Mouse (Mus musculus) stomach, embryonic 14.5 days (tissue): ENCODE results near the gene Acoxl. TPM values are rescaled to one million over a fixed set of nuclear protein-coding genes. Genes with fewer than 3 reads are reported as not detected.

Experiments used
- ATAC-seq: fragments of 200-750 bp; cut with Nextera tagmentation; 2 replicates; pipeline ENCODE4 v1.8.0; 2017; ENCODE audit warnings: low read depth, moderate TSS enrichment; ENCODE audit not compliant: insufficient number of reproducible peaks, insufficient read depth, low FRiP score
- H3K27ac ChIP-seq: fragments of 300-500 bp; sonication (generic); 2 replicates; pipeline ENCODE4 v1.5.1; 2014; ENCODE audit warnings: mild to moderate bottlenecking, low read length, moderate library complexity, mixed read lengths
- H3K27me3 ChIP-seq: fragments of 300-500 bp; sonication (generic); 2 replicates; pipeline ENCODE4 v1.6.1; 2014; ENCODE audit warnings: low read length, control low read depth, mixed read lengths; ENCODE audit not compliant: control insufficient read depth, insufficient read depth
- H3K36me3 ChIP-seq: fragments of 300-500 bp; sonication (generic); 2 replicates; pipeline ENCODE4 v1.6.1; 2014; ENCODE audit warnings: mild to moderate bottlenecking, control low read depth, low read length, moderate library complexity, mixed read lengths; ENCODE audit not compliant: control insufficient read depth, insufficient read depth
- H3K4me1 ChIP-seq: fragments of 300-500 bp; sonication (generic); 2 replicates; pipeline ENCODE4 v1.6.1; 2014; ENCODE audit warnings: low read length, control low read depth, mixed read lengths; ENCODE audit not compliant: control insufficient read depth, insufficient read depth
- H3K4me2 ChIP-seq: fragments of 300-500 bp; sonication (generic); replicated peaks from 2 replicates; pipeline ENCODE4 v1.6.1; 2014; ENCODE audit warnings: low read depth, low read length, control low read depth
- H3K4me3 ChIP-seq: fragments of 300-500 bp; sonication (generic); 2 replicates; pipeline ENCODE4 v1.5.1; 2014; ENCODE audit warnings: low read depth, low read length, control low read depth
- H3K9ac ChIP-seq: fragments of 300-500 bp; sonication (generic); replicated peaks from 2 replicates; pipeline ENCODE4 v1.6.1; 2014; ENCODE audit warnings: low read depth, mild to moderate bottlenecking, control low read depth, low read length, moderate library complexity, mixed read lengths
- H3K9me3 ChIP-seq: fragments of 300-500 bp; sonication (generic); 2 replicates; pipeline ENCODE4 v1.6.1; 2016; ENCODE audit warnings: low read depth, low read length, control low read depth; ENCODE audit not compliant: control insufficient read depth
- WGBS: fragments of 180-500 bp; shearing (Covaris S2); extraction: QIAGEN DNeasy Blood & Tissue Kit; methylation state at CpG from one replicate; pipeline ENCODE4 v1.1.7; 2014; 5-methylcytosine and 5-hydroxymethylcytosine counted together
- polyA plus RNA-seq: library from polyadenylated mRNA; unstranded; fragments of >200 nt; fragmentation: Nextera tagmentation; extraction: Ambion mirVana; gene quantifications from 2 replicates; pipeline ENCODE4 v1.2.1, GENCODE M21; 2014

Acoxl gene
- 0.16 and 0.21 TPM in 2 replicates for polyA plus RNA-seq

DNA sequence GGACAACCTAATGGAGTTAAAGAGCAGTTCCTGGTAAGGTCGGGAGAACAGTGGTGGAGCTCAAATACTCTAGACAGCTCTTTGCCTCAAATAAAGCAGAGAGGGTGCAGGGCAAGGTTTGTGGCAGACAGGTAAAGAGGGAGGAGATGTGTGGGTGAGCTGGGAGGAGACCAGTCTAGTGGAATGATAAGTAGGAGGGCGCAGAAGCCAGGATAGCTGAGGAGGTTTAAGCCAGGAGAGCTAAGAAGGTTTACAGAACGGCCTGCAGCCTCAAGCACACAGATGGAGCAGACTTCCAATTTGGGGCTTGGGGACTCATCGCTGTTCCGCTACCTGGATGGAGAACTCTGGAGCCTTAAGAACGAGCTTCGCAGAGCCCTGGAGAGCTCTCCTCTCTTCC, at the start of gene Acoxl:
TSS of gene Acoxl (plus strand) at position 301 of the 400 bp plus-strand sequence.
- no peak within 1 kb of the TSS for H3K4me3 ChIP-seq
- H3K36me3 ChIP-seq = no peaks in the 10 kb centered on the region
- no peaks in the 10 kb centered on the region for H3K4me1 ChIP-seq
- 63% methylated on average over 7 of the region's 7 CpGs for WGBS
- no peak within 1 kb of the TSS for H3K4me2 ChIP-seq
- no peak within 1 kb of the TSS for H3K27ac ChIP-seq
- H3K27me3 ChIP-seq = 0 out of 2 replicates have a peak, but pooled peaks cover 3% of the 10 kb centered on the region
- no peak within 1 kb of the TSS for H3K9ac ChIP-seq
- ATAC-seq = no peak
- no peaks in the 10 kb centered on the region for H3K9me3 ChIP-seq

DNA sequence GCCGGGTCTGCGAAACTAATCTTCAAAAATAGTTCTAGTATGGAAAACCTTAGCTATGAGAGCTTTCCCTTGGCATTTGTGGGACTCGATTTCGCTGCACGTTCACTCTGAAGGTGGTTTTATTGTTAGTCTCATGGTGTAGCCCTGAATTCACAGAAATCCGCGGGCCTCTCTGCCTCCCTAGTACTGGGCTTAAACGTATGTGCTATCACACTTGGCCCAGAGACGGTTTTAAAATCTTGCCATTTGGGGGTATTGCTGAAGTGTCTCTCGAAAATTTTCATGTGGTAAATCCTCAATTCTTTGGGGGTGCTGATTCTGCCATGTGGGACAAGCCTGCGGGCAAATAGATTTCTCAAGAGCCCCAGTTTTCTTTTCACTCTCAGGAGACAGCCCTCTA, 49.5 kb upstream of the Acoxl start:
- Histone ChIP-seq H3K4me3 (peak overlapping the region; percentile 44), H3K36me3 (no peaks in the 10 kb centered on the region), H3K27me3 (no peaks in the 10 kb centered on the region), H3K9me3 (no peaks in the 10 kb centered on the region), H3K4me2 (peak overlapping the region; percentile 61), H3K9ac (peak overlapping the region; percentile 60), H3K27ac (peak overlapping the region; percentile 34; the same call in 1 of the 2 replicates), H3K4me1 (peaks cover 14% of the 10 kb centered on the region; the same call in 1 of the 2 replicates)
- no peak for ATAC-seq
- 6% methylated on average over 11 of the region's 11 CpGs for WGBS

DNA sequence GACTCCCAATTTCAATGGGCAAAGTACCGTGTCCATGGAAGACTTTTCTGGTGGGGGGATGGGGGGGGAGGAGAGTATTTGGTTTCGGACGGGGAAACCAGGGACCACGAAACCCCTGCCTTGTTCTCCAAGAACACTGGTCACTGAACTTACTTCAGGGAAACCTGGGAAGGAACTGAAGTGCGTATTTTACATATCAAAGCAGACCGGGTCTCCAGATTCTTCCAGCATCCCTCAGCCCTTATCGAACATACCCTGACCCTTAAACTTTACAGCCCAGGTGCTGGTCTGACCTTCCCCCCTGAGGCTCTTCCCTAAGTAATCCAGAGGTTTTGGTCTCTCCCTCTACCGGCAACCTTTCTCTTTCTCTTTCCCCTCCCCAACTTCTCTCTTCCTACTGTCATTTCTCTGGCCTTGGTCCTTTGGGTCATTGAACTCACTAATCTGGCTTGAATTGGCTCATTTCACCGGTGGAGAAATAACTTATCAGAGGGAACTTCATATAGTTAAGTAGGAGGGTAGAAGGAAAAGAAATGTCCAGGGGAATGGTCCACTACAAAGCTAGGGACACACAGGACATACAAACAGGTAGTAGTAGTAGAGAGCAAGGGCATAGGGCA, 48.9 kb upstream of the Acoxl start:
- 24% methylated on average over 9 of the region's 9 CpGs for WGBS
- H3K4me2 ChIP-seq = peak overlapping the region; percentile 61
- H3K9me3 ChIP-seq = no peaks in the 10 kb centered on the region
- H3K4me3 ChIP-seq = peak overlapping the region; percentile 44
- H3K27me3 ChIP-seq = no peaks in the 10 kb centered on the region
- peaks cover 14% of the 10 kb centered on the region; the same call in 1 of the 2 replicates for H3K4me1 ChIP-seq
- H3K27ac ChIP-seq = no peak overlapping the region
- no peak for ATAC-seq
- H3K36me3 ChIP-seq = no peaks in the 10 kb centered on the region
- no peak overlapping the region for H3K9ac ChIP-seq

- no peaks in the 10 kb centered on the region for H3K27me3 ChIP-seq
- H3K27ac ChIP-seq = peak within 1 kb of the TSS; percentile 70
- H3K4me2 ChIP-seq = peak within 1 kb of the TSS; percentile 53
- peak within 1 kb of the TSS; percentile 60 for H3K9ac ChIP-seq
- H3K4me3 ChIP-seq = peak within 1 kb of the TSS; percentile 64
- no peaks in the 10 kb centered on the region for H3K36me3 ChIP-seq
- peaks cover 14% of the 10 kb centered on the region; the same call in 1 of the 2 replicates for H3K4me1 ChIP-seq
- WGBS = 2% methylated on average over 37 of the region's 37 CpGs
- ATAC-seq = peak; percentile 95
- no peaks in the 10 kb centered on the region for H3K9me3 ChIP-seq
Observed at GRCm38 (mm10) chr2:127791919-127792603, 46.6 kb upstream of the Acoxl start, which contains the start of gene Mtln. Mtln (minus strand) TSS chr2:127792488.

GRCm38 (mm10) chr2:127831401-127832102, 7.1 kb upstream of the Acoxl start, which contains the start of gene Bub1:
Bub1 (minus strand) TSS chr2:127831865.
- Histone ChIP-seq H3K9me3 (no peaks in the 10 kb centered on the region), H3K27me3 (no peaks in the 10 kb centered on the region), H3K36me3 (peaks cover 6% of the 10 kb centered on the region; the same call in 1 of the 2 replicates), H3K4me2 (peak within 1 kb of the TSS; percentile 70), H3K4me3 (peak within 1 kb of the TSS; percentile 73), H3K27ac (no peak within 1 kb of the TSS), H3K9ac (peak within 1 kb of the TSS; percentile 53), H3K4me1 (0 out of 2 replicates have a peak, but pooled peaks cover 5% of the 10 kb centered on the region)
- WGBS = under 1% methylated on average over 56 of the region's 56 CpGs
- ATAC-seq = peak; percentile 96

GRCm38 (mm10) chr2:127832103-127832832, 6.4 kb upstream of the Acoxl start:
- H3K27ac ChIP-seq = no peak overlapping the region
- H3K27me3 ChIP-seq = no peaks in the 10 kb centered on the region
- 34% methylated on average over 11 of the region's 11 CpGs for WGBS
- H3K36me3 ChIP-seq = peaks cover under 1% of the 10 kb centered on the region; the same call in 1 of the 2 replicates
- no peak overlapping the region for H3K9ac ChIP-seq
- H3K4me3 ChIP-seq = peak overlapping the region; percentile 73
- H3K4me1 ChIP-seq = 0 out of 2 replicates have a peak, but pooled peaks cover 5% of the 10 kb centered on the region
- no peak for ATAC-seq
- H3K9me3 ChIP-seq = no peaks in the 10 kb centered on the region
- peak overlapping the region; percentile 43 for H3K4me2 ChIP-seq

DNA sequence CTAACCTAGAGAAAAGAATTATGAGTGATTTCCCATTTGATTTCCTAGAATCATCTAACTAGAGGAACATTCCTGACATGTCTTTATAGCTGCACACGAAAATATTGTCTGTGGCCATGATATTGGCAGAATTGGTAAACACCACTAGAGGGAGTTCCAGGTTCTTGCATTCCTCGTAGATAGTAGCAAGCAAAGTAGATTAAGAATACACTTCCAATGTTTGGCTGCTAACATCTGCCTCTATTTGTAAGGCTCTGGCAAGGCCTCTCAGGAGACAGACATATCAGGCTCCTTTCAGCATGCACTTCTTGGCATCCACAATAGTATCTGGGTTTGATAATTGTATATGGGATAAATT, 5.9 kb upstream of the Acoxl start:
- Histone ChIP-seq H3K9me3 (no peaks in the 10 kb centered on the region), H3K9ac (no peak overlapping the region), H3K36me3 (no peaks in the 10 kb centered on the region), H3K4me3 (no peak overlapping the region), H3K27me3 (no peaks in the 10 kb centered on the region), H3K4me2 (no peak overlapping the region), H3K4me1 (0 out of 2 replicates have a peak, but pooled peaks cover 5% of the 10 kb centered on the region), H3K27ac (no peak overlapping the region)
- WGBS = 16% methylated on average over 2 of the region's 2 CpGs
- ATAC-seq = no peak

GRCm38 (mm10) chr2:127839425-127839824, 749 bp downstream of the Acoxl start:
- Histone ChIP-seq H3K27me3 (0 out of 2 replicates have a peak, but pooled peaks cover 3% of the 10 kb centered on the region), H3K4me3 (no peak overlapping the region), H3K9ac (no peak overlapping the region), H3K4me1 (no peaks in the 10 kb centered on the region), H3K9me3 (no peaks in the 10 kb centered on the region), H3K4me2 (no peak overlapping the region), H3K36me3 (no peaks in the 10 kb centered on the region), H3K27ac (no peak overlapping the region)
- 19% methylated on average over 11 of the region's 11 CpGs for WGBS
- ATAC-seq = no peak
